Mouse (Mus musculus) CH12.LX (cell line): ENCODE results near the gene Spns3. TPM values are rescaled to one million over a fixed set of nuclear protein-coding genes. Genes with fewer than 3 reads are reported as not detected.

Experiments used
- DNase-seq: peaks from one replicate; pipeline ENCODE4 v3.0.0-alpha.2; 2013; ENCODE audit errors: extremely low read depth
- H3K27ac ChIP-seq: 2 replicates; pipeline ENCODE4 v1.5.1; 2012; ENCODE audit warnings: low read depth, mild to moderate bottlenecking, control low read depth, moderate library complexity; ENCODE audit not compliant: insufficient read depth
- H3K27me3 ChIP-seq: replicated peaks from 2 replicates; pipeline ENCODE3; 2012; ENCODE audit warnings: inconsistent platforms
- H3K36me3 ChIP-seq, 2 experiments: replicated peaks in 1 of 2; 2 replicates each; pipeline versions ENCODE3 to v1.6.1; 2012; ENCODE audit warnings: inconsistent platforms in 1 of 2, low read length in 1 of 2, mild to moderate bottlenecking in 1 of 2, mixed read lengths in 1 of 2, moderate library complexity in 1 of 2; ENCODE audit not compliant: control insufficient read depth in 1 of 2, insufficient read depth in 1 of 2
- H3K4me1 ChIP-seq, 2 experiments: 2 replicates each; pipeline ENCODE4 v1.6.1; 2012; ENCODE audit warnings: inconsistent platforms in 1 of 2, moderate library complexity in 1 of 2; ENCODE audit not compliant: insufficient read depth in 2 of 2, control insufficient read depth in 1 of 2
- H3K4me2 ChIP-seq: 2 replicates; pipeline ENCODE4 v1.6.1; 2012; ENCODE audit warnings: low read depth, mild to moderate bottlenecking, control low read depth; ENCODE audit not compliant: poor library complexity, insufficient read depth, severe bottlenecking
- H3K4me3 ChIP-seq, 3 experiments: fragments of 150-350 bp in 1 of 3; sonication (generic) in 1 of 3; replicated peaks in 1 of 3; 2 replicates each; pipeline versions ENCODE3 to v1.5.1; 2011 to 2012; ENCODE audit warnings: low read depth in 2 of 3, low read length in 2 of 3, mild to moderate bottlenecking in 2 of 3, moderate library complexity in 2 of 3, control low read depth in 1 of 3, improper control_type of control experiment in 1 of 3, inconsistent platforms in 1 of 3, mixed read lengths in 1 of 3; ENCODE audit not compliant: poor library complexity in 1 of 3
- H3K79me2 ChIP-seq: replicated peaks from 2 replicates; pipeline ENCODE4 v1.6.1; 2012; ENCODE audit warnings: mild to moderate bottlenecking, moderate library complexity; ENCODE audit not compliant: control insufficient read depth, poor library complexity, insufficient read depth, severe bottlenecking; ENCODE audit errors: extremely low read depth
- H3K9ac ChIP-seq: 2 replicates; pipeline ENCODE4 v1.6.1; 2012; ENCODE audit warnings: low read depth, mild to moderate bottlenecking, control low read depth, moderate library complexity; ENCODE audit not compliant: insufficient read depth
- H3K9me3 ChIP-seq: replicated peaks from 2 replicates; pipeline ENCODE3; 2012; ENCODE audit warnings: low read length, inconsistent platforms, mixed read lengths
- BHLHE40 ChIP-seq: IDR thresholded peaks from 2 replicates; pipeline ENCODE4 v1.6.1; 2011; ENCODE audit warnings: mild to moderate bottlenecking, low read depth, low read length, improper control_type of control experiment
- CHD2 ChIP-seq: IDR thresholded peaks from 2 replicates; pipeline ENCODE4 v1.6.1; 2011; ENCODE audit warnings: low read length, improper control_type of control experiment
- GABPA ChIP-seq: IDR thresholded peaks from 2 replicates; pipeline ENCODE4 v1.6.1; 2012; ENCODE audit warnings: low read depth, low read length, improper control_type of control experiment, inconsistent platforms; ENCODE audit not compliant: insufficient replicate concordance
- IRF4 ChIP-seq: IDR thresholded peaks from 2 replicates; pipeline ENCODE4 v1.6.1; 2014; ENCODE audit warnings: low read depth, mild to moderate bottlenecking, inconsistent platforms, low read length, improper control_type of control experiment
- JUN ChIP-seq: IDR thresholded peaks from 2 replicates; pipeline ENCODE4 v1.6.1; 2011; ENCODE audit warnings: low read depth, mild to moderate bottlenecking, low read length, improper control_type of control experiment, moderate library complexity; ENCODE audit not compliant: insufficient read depth
- JUND ChIP-seq: conservative IDR thresholded peaks from 2 replicates; pipeline ENCODE4 v1.6.1; 2011; ENCODE audit warnings: low read depth, low read length, improper control_type of control experiment
- MEF2A ChIP-seq: IDR thresholded peaks from 2 replicates; pipeline ENCODE4 v1.6.1; 2014; ENCODE audit warnings: low read depth, mild to moderate bottlenecking, inconsistent platforms, low read length, improper control_type of control experiment, borderline replicate concordance
- NELFE ChIP-seq: IDR thresholded peaks from 2 replicates; pipeline ENCODE4 v1.6.1; 2011; ENCODE audit warnings: low read depth, low read length, improper control_type of control experiment
- SMC3 ChIP-seq: IDR thresholded peaks from 2 replicates; pipeline ENCODE4 v1.6.1; 2011; ENCODE audit warnings: low read depth, low read length, improper control_type of control experiment
- TCF12 ChIP-seq: IDR thresholded peaks from 2 replicates; pipeline ENCODE4 v1.6.1; 2014; ENCODE audit warnings: low read depth, mild to moderate bottlenecking, inconsistent platforms, low read length, improper control_type of control experiment
- USF1 ChIP-seq: IDR thresholded peaks from 2 replicates; pipeline ENCODE4 v1.6.1; 2014; ENCODE audit warnings: low read depth, mild to moderate bottlenecking, inconsistent platforms, low read length, improper control_type of control experiment
- ZKSCAN1 ChIP-seq: IDR thresholded peaks from 2 replicates; pipeline ENCODE4 v1.6.1; 2012; ENCODE audit warnings: low read depth, inconsistent platforms, low read length, improper control_type of control experiment, borderline replicate concordance
- dilution Hi-C: fragments of 300-500 bp; cut with MboI; formaldehyde crosslinking; loops from 2 replicates; pipeline ENCODE4 v1.14.3; 2020; ENCODE audit warnings: low sequenced_read_pairs; ENCODE audit not compliant: extremely low pct_unique_long_range_greater_than_20kb, extremely low pct_ligation_motif_present
- in situ Hi-C: fragments of 300-500 bp; cut with MboI; formaldehyde crosslinking; loops from 3 replicates; pipeline ENCODE4 v1.14.3; 2019; ENCODE audit warnings: low sequenced_read_pairs, low pct_ligation_motif_present, low pct_unique_long_range_greater_than_20kb, mixed read lengths
- polyA plus RNA-seq: library from polyadenylated mRNA; unstranded; fragments of >175 nt; gene quantifications from 2 replicates; pipeline ENCODE4 v1.2.1, GENCODE M21; 2012; ENCODE audit warnings: low read depth; ENCODE audit not compliant: insufficient read length
- total RNA-seq, 2 experiments: library from RNA; depleted of rRNA; stranded (reverse); fragments of 300-350 nt in 1 of 2; fragments of >200 nt in 1 of 2; gene quantifications; 2 replicates each; pipeline ENCODE4 v1.2.3; 2012 to 2014

The Spns3 gene
- total and polyA plus RNA-seq, 3 experiments, result 0.21 to 1.8 (median 1.0) TPM

DNA sequence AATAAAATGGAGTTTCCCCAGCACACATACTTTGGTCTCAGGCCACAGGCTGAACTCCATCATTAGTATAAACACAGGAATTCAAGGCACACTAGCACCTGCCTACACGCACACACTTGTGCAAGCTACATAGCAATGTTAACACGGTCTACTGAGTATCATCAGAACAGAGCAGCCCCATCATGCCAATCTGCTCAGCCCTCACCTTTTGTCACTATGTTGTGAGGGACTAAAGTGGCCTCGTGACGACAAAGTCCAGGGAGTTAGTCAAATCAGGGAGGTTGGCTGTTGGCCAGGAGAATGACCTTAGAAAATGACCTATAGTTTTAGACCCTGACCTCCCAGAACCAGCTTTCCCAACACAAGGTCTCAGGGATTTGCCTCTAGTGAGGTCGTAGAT is 7.8 kb upstream of the Spns3 start:
- Histone ChIP-seq H3K36me3 (no peaks in the 10 kb centered on the region), H3K27me3 (no peaks in the 10 kb centered on the region), H3K27ac (no peak overlapping the region), H3K4me3 (peak overlapping the region in 1 of 3 experiments; percentile 9), H3K4me2 (peak overlapping the region; percentile 32; the same call in 1 of the 2 replicates), H3K9ac (no peak overlapping the region), H3K4me1 (peaks cover 17 to 37% of the 10 kb centered on the region in 2 experiments), H3K9me3 (no peaks in the 10 kb centered on the region), H3K79me2 (no peaks in the 10 kb centered on the region)
- in situ Hi-C loops, result no loop called here
- dilution Hi-C loops, result no loop called here
- TF ChIP-seq TCF12, result 0 out of 2 replicates have a peak, but pooled peaks have one; percentile 32
- TF ChIP-seq ZKSCAN1, result no peak
- TF ChIP-seq JUND, result no peak
- no peak; the same call in 1 of the 2 replicates for TF ChIP-seq BHLHE40
- no peak for TF ChIP-seq MEF2A
- no peak for DNase-seq

GRCm38 (mm10) chr11:72556953-72557352 is 6.6 kb upstream of the Spns3 start:
- Histone ChIP-seq H3K36me3 (no peaks in the 10 kb centered on the region), H3K4me2 (no peak overlapping the region), H3K79me2 (no peaks in the 10 kb centered on the region), H3K27ac (no peak overlapping the region), H3K4me3 (no peak overlapping the region), H3K9me3 (no peaks in the 10 kb centered on the region), H3K9ac (no peak overlapping the region), H3K27me3 (no peaks in the 10 kb centered on the region), H3K4me1 (peaks cover 17 to 35% of the 10 kb centered on the region in 2 experiments)
- no peak for DNase-seq
- dilution Hi-C loops (no loop called here), in situ Hi-C loops (no loop called here)
- no peak for TF ChIP-seq USF1
- no peak for TF ChIP-seq GABPA
- no peak for TF ChIP-seq CHD2
- TF ChIP-seq SMC3, result no peak
- no peak for TF ChIP-seq JUN
- TF ChIP-seq IRF4, result no peak

- no peak for DNase-seq
- Histone ChIP-seq H3K27ac (no peak overlapping the region), H3K4me1 (peaks cover 17 to 35% of the 10 kb centered on the region in 2 experiments), H3K36me3 (no peaks in the 10 kb centered on the region), H3K9me3 (no peaks in the 10 kb centered on the region), H3K27me3 (no peaks in the 10 kb centered on the region), H3K79me2 (no peaks in the 10 kb centered on the region), H3K4me3 (no peak overlapping the region), H3K9ac (no peak overlapping the region), H3K4me2 (no peak overlapping the region)
- in situ Hi-C loops (no loop called here), dilution Hi-C loops (no loop called here)
- no peak for TF ChIP-seq NELFE
These were observed 6.2 kb upstream of the Spns3 start for GRCm38 (mm10) chr11:72556470-72556869.
